Mouse (Mus musculus) heart, postnatal 0 days (tissue): ENCODE data around the gene Dlg4. TPM values are rescaled to one million over a fixed set of nuclear protein-coding genes. Genes with fewer than 3 reads are reported as not detected.

Experiments
- ATAC-seq: fragments of 200-750 bp; cut with Nextera tagmentation; 2 replicates; pipeline ENCODE4 v1.8.0; 2017; ENCODE audit warnings: low read depth, moderate number of reproducible peaks, moderate library complexity; ENCODE audit not compliant: insufficient read depth
- DNase-seq: peaks from one replicate; pipeline ENCODE4 v3.0.0-alpha.2; 2016; ENCODE audit warnings: low spot score
- H3K27ac ChIP-seq: fragments of 300-500 bp; sonication (generic); 2 replicates; pipeline ENCODE4 v1.5.1; 2014; ENCODE audit warnings: low read depth, mild to moderate bottlenecking
- H3K27me3 ChIP-seq: fragments of 300-500 bp; sonication (generic); 2 replicates; pipeline ENCODE4 v1.6.1; 2014; ENCODE audit warnings: low read length, mixed read lengths; ENCODE audit not compliant: control insufficient read depth, insufficient read depth
- H3K36me3 ChIP-seq: fragments of 300-500 bp; sonication (generic); replicated peaks from 2 replicates; pipeline ENCODE4 v1.6.1; 2014; ENCODE audit warnings: low read length, mixed read lengths; ENCODE audit not compliant: control insufficient read depth, insufficient read depth
- H3K4me1 ChIP-seq: fragments of 300-500 bp; sonication (generic); 2 replicates; pipeline ENCODE4 v1.6.1; 2014; ENCODE audit warnings: antibody characterized with exemption; ENCODE audit not compliant: control insufficient read depth, insufficient read depth
- H3K4me2 ChIP-seq: fragments of 300-500 bp; sonication (generic); 2 replicates; pipeline ENCODE4 v1.6.1; 2014; ENCODE audit warnings: low read depth, mild to moderate bottlenecking, low read length, moderate library complexity
- H3K4me3 ChIP-seq: fragments of 300-500 bp; sonication (generic); 2 replicates; pipeline ENCODE4 v1.5.1; 2014; ENCODE audit warnings: low read depth, low read length
- H3K9ac ChIP-seq: fragments of 300-500 bp; sonication (generic); replicated peaks from 2 replicates; pipeline ENCODE4 v1.6.1; 2014; ENCODE audit warnings: low read depth, low read length, mixed read lengths
- H3K9me3 ChIP-seq: fragments of 300-500 bp; sonication (generic); replicated peaks from 2 replicates; pipeline ENCODE4 v1.6.1; 2016; ENCODE audit warnings: low read length; ENCODE audit not compliant: control insufficient read depth
- CTCF ChIP-seq: IDR thresholded peaks from 2 replicates; pipeline ENCODE4 v1.5.1; 2016; ENCODE audit warnings: antibody characterized with exemption, control low read depth, low read depth
- EP300 ChIP-seq: IDR thresholded peaks from 2 replicates; pipeline ENCODE4 v1.6.1; 2016; ENCODE audit warnings: antibody characterized with exemption, low read depth
- WGBS: fragments of 180-500 bp; shearing (Covaris S2); extraction: QIAGEN DNeasy Blood & Tissue Kit; methylation state at CpG from one replicate; pipeline ENCODE4 v1.1.7; 2014; 5-methylcytosine and 5-hydroxymethylcytosine counted together
- polyA plus RNA-seq: library from polyadenylated mRNA; unstranded; fragments of >200 nt; fragmentation: Nextera tagmentation; extraction: Ambion mirVana; gene quantifications from 2 replicates; pipeline ENCODE4 v1.2.1, GENCODE M21; 2015
- total RNA-seq: library from RNA; depleted of rRNA; stranded (reverse); fragments of >200 nt; gene quantifications from 2 replicates; pipeline ENCODE4 v1.2.3, GENCODE M21; 2014; ENCODE audit warnings: low replicate concordance

Dlg4 gene
- total and polyA plus RNA-seq, 2 experiments from 2014 or later: 2.2 to 10.3 TPM

DNA sequence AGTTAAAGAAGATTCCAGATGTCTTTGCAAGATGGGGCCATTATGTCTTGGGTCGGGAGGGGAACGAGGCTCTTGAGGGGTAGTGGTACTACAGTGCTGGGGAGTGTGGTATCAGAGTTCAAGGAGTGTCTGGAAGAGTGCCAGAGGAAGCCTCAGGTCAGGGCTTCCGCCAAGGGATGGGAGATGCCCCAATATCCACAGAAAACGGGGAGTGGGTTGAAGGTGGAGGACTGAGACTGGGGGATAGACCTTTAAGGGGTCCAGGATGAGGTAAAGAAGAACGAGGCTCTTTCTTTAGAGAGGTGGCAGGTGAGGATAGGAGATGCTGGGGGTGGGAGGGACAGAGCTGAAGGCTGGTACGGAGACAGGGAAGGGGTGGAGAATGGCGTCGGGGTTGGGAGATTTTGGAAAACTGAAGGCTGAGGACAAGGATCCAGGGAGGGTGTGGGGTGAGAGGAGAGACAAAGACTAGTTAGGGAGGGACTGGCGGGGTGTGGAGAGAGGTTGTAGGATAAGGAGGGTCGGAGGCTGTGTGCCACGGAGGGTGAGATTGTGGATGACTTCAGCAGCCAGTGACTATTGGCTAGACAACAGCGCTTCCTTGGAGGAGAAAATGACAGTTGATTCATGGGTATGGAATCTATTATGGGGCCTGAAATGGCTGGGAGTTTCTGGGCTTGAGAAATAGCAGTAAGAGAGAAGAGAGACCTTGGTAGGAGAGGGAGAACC is 11.8 kb downstream of the Dlg4 start:
- ATAC-seq (no peak), DNase-seq (no peak)
- Histone ChIP-seq H3K27ac (peak overlapping the region; percentile 56), H3K36me3 (peaks cover 12% of the 10 kb centered on the region), H3K9ac (no peak overlapping the region), H3K4me2 (peak overlapping the region; percentile 60), H3K4me1 (peaks cover 19% of the 10 kb centered on the region; the same call in 1 of the 2 replicates), H3K4me3 (peak overlapping the region; percentile 6; the same call in 1 of the 2 replicates), H3K27me3 (peaks cover 12% of the 10 kb centered on the region; the same call in 1 of the 2 replicates), H3K9me3 (no peaks in the 10 kb centered on the region)
- 25% methylated on average over 12 of the region's 12 CpGs for WGBS
- TF ChIP-seq EP300: no peak
- no peak for TF ChIP-seq CTCF

DNA sequence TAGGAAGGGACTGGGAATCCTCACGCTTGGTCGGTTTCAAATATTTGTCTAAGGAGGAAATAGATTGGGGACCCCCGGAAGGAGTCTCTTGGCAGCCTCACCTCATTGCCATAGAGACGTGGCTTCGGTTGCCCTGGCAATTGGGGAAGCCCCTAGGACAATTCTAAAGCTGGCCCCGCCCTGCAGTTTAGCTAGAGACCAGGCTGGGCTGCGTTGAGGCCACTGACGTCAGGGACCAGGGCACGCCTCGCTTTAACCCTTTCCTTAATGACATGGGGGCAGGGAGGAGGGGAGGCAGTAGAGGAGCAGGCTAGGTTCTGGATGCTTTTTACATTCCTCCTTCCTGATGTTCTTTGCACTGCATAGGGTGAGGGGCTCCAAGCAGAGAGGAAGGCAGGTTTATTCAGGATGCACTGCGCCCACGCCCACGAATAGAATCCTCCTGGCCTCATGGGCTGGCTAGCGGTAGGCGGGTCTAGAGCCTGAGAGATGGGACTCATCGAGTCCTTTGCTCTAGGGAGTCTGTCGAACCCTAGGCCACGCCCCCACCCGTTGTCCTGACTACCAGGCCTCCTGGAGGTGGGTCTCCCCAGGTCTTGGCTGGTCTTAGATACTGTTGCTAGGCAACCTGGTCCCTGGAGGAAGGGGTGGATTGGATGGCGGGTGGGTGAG is 12.5 kb downstream of the Dlg4 start:
- Histone ChIP-seq H3K36me3 (peaks cover 12% of the 10 kb centered on the region), H3K27me3 (peaks cover 10% of the 10 kb centered on the region; the same call in 1 of the 2 replicates), H3K4me3 (peak overlapping the region; percentile 6), H3K4me1 (peaks cover 15% of the 10 kb centered on the region; the same call in 1 of the 2 replicates), H3K27ac (peak overlapping the region; percentile 56), H3K9ac (no peak overlapping the region), H3K9me3 (no peaks in the 10 kb centered on the region), H3K4me2 (peak overlapping the region; percentile 60)
- TF ChIP-seq CTCF: no peak
- TF ChIP-seq EP300: no peak
- peak; percentile 60 for ATAC-seq
- peak; percentile 63 for DNase-seq
- 3% methylated on average over 19 of the region's 20 CpGs for WGBS

DNA sequence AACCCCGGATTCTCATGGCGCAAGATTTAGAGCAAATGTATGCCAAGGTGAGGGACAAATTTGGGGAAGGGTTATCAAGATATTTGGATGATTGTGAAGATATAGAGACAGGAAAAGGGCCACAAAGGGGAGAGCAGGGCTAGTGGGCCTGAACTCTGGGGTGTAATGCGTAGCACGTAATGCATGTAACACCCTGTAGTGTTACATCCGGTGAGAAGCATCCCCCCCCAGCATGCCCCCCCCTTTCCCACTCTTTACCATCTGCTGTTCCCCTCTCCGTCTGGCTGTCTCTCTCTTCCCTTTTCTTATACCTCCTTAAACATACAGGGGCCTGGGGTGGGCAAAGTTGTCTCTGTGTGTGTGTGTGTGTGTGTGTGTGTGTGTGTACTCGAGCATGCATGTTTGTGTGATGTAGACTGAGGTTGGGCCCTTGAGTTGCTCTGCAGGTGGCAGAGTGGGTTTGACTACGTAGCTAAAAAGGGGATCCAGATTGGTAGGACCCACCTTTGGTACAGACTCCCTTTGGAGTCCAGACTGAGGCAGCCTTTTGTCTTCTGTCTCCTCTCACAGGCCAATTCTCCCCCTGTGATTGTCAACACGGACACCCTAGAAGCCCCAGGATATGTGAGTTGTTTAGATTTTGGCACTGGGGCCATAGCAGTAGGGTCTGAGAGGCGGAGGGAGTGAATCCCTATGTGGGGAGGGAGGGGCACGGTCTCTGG is 13.2 kb downstream of the Dlg4 start:
- H3K4me3 ChIP-seq: no peak overlapping the region; the same call in 1 of the 2 replicates
- TF ChIP-seq EP300: no peak
- DNase-seq (no peak), ATAC-seq (no peak)
- H3K9me3 ChIP-seq: no peaks in the 10 kb centered on the region
- peak overlapping the region; percentile 60 for H3K4me2 ChIP-seq
- no peak overlapping the region for H3K27ac ChIP-seq
- peaks cover 7% of the 10 kb centered on the region; the same call in 1 of the 2 replicates for H3K27me3 ChIP-seq
- H3K4me1 ChIP-seq: peaks cover 14% of the 10 kb centered on the region; the same call in 1 of the 2 replicates
- WGBS: 56% methylated on average over 11 of the region's 11 CpGs
- peaks cover 12% of the 10 kb centered on the region for H3K36me3 ChIP-seq
- no peak overlapping the region for H3K9ac ChIP-seq

DNA sequence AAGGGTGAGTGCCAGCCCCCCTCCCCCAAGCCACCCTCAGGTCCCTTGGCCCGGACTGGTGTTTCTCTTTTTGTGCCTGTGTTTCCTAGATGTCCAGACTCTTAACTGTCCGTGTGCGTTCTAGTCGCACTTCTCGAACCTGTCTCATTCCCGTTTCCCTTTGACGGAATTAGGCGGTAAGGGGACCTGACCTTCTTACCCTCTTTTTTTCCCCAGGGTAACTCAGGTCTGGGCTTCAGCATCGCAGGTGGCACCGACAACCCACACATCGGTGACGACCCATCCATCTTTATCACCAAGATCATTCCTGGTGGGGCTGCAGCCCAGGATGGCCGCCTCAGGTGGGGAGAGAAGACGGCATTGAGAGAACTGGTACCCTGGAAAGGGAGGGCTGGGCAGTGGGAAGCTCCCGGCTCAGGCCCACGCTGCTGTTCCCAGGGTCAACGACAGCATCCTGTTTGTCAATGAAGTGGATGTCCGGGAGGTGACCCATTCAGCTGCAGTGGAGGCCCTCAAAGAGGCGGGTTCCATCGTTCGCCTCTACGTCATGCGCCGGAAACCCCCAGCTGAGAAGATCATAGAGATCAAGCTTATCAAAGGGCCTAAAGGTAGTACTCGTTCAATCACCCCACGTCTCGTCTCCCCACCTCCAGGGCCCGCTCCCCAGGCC is 14.0 kb downstream of the Dlg4 start:
- no peak for TF ChIP-seq EP300
- no peak for TF ChIP-seq CTCF
- H3K9me3 ChIP-seq: no peaks in the 10 kb centered on the region
- H3K9ac ChIP-seq: no peak overlapping the region
- no peak overlapping the region for H3K4me2 ChIP-seq
- no peak for ATAC-seq
- no peak overlapping the region for H3K27ac ChIP-seq
- H3K27me3 ChIP-seq: peaks cover 7% of the 10 kb centered on the region; the same call in 1 of the 2 replicates
- H3K4me3 ChIP-seq: no peak overlapping the region
- peaks cover 12% of the 10 kb centered on the region for H3K36me3 ChIP-seq
- 91% methylated on average over 28 of the region's 28 CpGs for WGBS
- no peak for DNase-seq
- peaks cover 14% of the 10 kb centered on the region; the same call in 1 of the 2 replicates for H3K4me1 ChIP-seq

- Histone ChIP-seq H3K4me3 (no peak overlapping the region), H3K27me3 (peaks cover 2% of the 10 kb centered on the region; the same call in 1 of the 2 replicates), H3K4me2 (no peak overlapping the region), H3K27ac (no peak overlapping the region), H3K4me1 (peaks cover 11% of the 10 kb centered on the region; the same call in 1 of the 2 replicates), H3K9me3 (no peaks in the 10 kb centered on the region), H3K36me3 (peaks cover 12% of the 10 kb centered on the region), H3K9ac (no peak overlapping the region)
- DNase-seq: no peak
- no peak for TF ChIP-seq EP300
- no peak for TF ChIP-seq CTCF
- whole genome bisulfite sequencing: 89% methylated on average over 11 of the region's 11 CpGs
- ATAC-seq: no peak
These were observed 14.6 kb downstream of the Dlg4 start for GRCm38 (mm10) chr11:70031321-70031670.
